Mouse (Mus musculus): Measurements from ENCODE around the gene Galnt5.

DNA sequence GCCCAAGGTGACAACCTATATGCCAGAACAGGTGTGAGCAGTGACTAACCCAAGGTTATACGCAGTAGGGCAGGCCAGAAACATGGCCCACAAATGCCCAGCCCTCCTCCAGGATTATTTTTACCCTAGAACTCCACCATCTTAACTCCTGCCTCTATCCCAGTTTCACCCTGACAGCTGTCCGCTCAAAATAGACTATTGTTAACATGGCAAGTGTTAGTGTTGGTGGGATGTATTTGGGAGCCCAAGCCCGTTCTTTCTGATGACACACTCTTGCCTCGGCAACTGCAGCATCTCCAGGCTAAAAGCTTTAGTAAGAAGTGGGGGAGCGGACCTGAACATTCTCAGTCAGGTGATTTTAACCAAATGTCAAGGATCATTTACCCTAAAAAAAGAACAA is 9.4 kb downstream of the Galnt5 start:
- TF ChIP-seq CTCF (IDR thresholded peaks at IDR 0.05; ENCODE audit: borderline replicate concordance, insufficient read depth, low read length) (no peak), POLR2A (IDR thresholded peaks at IDR 0.05; ENCODE audit: low read depth, low read length) (no peak)

Data from embryonic fibroblast, embryonic 13.5 days (primary cell).